Mouse (Mus musculus): ENCODE measurements around the gene Carmil1.

DNA sequence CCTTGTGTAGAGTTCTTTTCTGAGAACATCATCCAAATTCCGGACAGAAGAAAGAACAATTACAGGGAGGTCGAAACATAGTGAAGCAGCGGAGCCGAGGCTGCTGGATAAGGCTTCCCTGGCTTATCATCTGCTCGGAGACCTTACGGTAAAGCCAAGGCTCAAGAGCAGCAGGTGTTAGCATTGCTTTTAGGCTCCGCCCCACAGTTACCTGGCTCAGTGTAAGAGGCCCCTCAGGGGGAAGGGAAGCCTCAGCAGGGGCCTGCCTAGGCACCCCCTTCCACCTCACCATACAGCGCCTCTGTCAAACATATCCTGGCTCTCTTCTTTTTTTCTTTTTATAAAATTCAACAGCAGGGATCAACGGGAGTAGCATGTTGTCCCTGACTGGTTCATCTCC, 286.6 kb downstream of the Carmil1 start:
- TF ChIP-seq POLR2A (IDR thresholded peaks at IDR 0.05; ENCODE audit: low read depth, low read length) (no peak), CTCF (IDR thresholded peaks at IDR 0.05; ENCODE audit: extremely low read depth, insufficient read length, insufficient replicate concordance, low read depth, low read length) (no peak)
